8 mouse cellular contexts compared by ENCODE assay signal in the genomic region with DNA sequence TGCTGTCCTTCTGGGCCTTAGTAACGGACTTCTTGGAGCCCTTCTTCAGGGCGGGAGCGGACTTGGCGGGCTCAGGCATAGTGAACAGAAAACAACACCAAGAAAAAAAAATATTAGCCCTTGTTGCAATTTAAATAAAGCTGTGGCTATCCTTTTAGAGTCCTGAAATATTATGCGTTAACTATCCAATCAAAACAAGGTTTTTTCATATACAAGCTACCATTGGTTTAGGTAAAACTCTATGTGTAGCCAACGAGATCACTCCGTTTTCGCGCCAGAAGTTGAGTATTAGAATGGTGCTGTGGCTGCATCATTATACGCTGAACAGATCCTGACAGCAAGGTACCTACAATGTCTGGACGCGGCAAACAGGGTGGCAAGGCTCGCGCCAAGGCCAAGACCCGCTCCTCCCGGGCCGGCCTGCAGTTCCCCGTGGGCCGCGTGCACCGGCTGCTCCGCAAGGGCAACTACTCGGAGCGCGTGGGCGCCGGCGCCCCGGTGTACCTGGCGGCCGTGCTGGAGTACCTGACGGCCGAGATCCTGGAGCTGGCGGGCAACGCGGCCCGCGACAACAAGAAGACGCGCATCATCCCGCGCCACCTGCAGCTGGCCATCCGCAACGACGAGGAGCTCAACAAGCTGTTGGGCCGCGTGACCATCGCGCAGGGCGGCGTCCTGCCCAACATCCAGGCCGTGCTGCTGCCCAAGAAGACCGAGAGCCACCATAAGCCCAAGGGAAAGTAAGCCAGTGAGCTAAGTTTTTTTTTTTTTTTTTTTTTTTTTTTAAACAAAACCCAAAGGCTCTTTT. TPM values are rescaled to one million over a fixed set of nuclear protein-coding genes. Genes with fewer than 3 reads are reported as not detected.
DNase-seq lines count a peak whose midpoint lies in the region; ATAC-seq lines count a peak whose summit lies in the region.
"Not testable (repeated sequence)": the region's sequence is repeated elsewhere in the genome, so short reads cannot be mapped to it uniquely, and the experiment has no call there.

Gene Hist1h2af, plus strand, starts transcription at position 347 of the 808 bp plus-strand sequence.

- H3K27me3 ChIP-seq in hindbrain, embryonic 13.5 days; lung, embryonic 16.5 days (ENCODE audit: control insufficient read depth, insufficient read depth, low read depth, low read length): not testable (repeated sequence)

- H3K9ac ChIP-seq in hindbrain, embryonic 13.5 days: peak within 1 kb of the TSS; percentile 60
- H3K9ac ChIP-seq in lung, embryonic 16.5 days (ENCODE audit: low read length): peak within 1 kb of the TSS; percentile 73

- not testable (repeated sequence) for H3K36me3 ChIP-seq in hindbrain, embryonic 13.5 days; lung, embryonic 16.5 days (ENCODE audit: control insufficient read depth, insufficient read depth, low read length)

- H3K4me3 ChIP-seq in hindbrain, embryonic 13.5 days: peak within 1 kb of the TSS; percentile 51
- H3K4me3 ChIP-seq in lung, embryonic 16.5 days (ENCODE audit: low read length): peak within 1 kb of the TSS; percentile 52

- H3K4me1 ChIP-seq in hindbrain, embryonic 13.5 days (replicated peaks): peaks cover 44% of the 10 kb centered on the region
- H3K4me1 ChIP-seq in lung, embryonic 16.5 days (replicated peaks; ENCODE audit: control insufficient read depth, insufficient read depth, low read length): peaks cover 23% of the 10 kb centered on the region

- ATAC-seq in hindbrain, embryonic 13.5 days (ENCODE audit: low FRiP score): 0 out of 2 replicates have a peak, but pooled peaks have one; percentile 23
- ATAC-seq in lung, embryonic 16.5 days (ENCODE audit: low read depth): peak; percentile 51
- ATAC-seq in neutrophil, adult 5-6 weeks (ENCODE audit: extremely low read depth, insufficient number of reproducible peaks, low FRiP score, poor library complexity, severe bottlenecking): peak; percentile 41; the same call in 1 of the 2 replicates

- peak; percentile 87 for DNase-seq in NIH3T3 (ENCODE audit: low read depth)
- DNase-seq in cerebellum, postnatal 10 days: peak; percentile 84 to 85
- DNase-seq in frontal cortex, postnatal 10 days (ENCODE audit: low spot score in 2 of 2): peak; percentile 61 to 64
- peak; percentile 57 to 67 for DNase-seq in layer of hippocampus, postnatal 10 days (ENCODE audit: low spot score in 2 of 2)
- peak; percentile 87 for DNase-seq in thymus, postnatal 0 days (ENCODE audit: low spot score)

- peak within 1 kb of the TSS; percentile 96 for H3K27ac ChIP-seq in hindbrain, embryonic 13.5 days
- H3K27ac ChIP-seq in lung, embryonic 16.5 days (ENCODE audit: low read length): peak within 1 kb of the TSS; percentile 97

- peak within 1 kb of the TSS; percentile 74 for H3K4me2 ChIP-seq in hindbrain, embryonic 13.5 days
- H3K4me2 ChIP-seq in lung, embryonic 16.5 days (ENCODE audit: low read depth, low read length): peak within 1 kb of the TSS; percentile 58

- under 1% methylated on average over 26 of the region's 53 CpGs for WGBS in hindbrain, embryonic 13.5 days
- WGBS in lung, embryonic 16.5 days: 0% methylated on average over 22 of the region's 53 CpGs

- not testable (repeated sequence) for H3K9me3 ChIP-seq in hindbrain, embryonic 13.5 days; lung, embryonic 16.5 days (ENCODE audit: control insufficient read depth, low read length)

RNA-seq across cellular contexts. Expression of gene Hist1h2af, which starts in this region (rescaled TPM):
- polyA plus RNA-seq in hindbrain, embryonic 13.5 days (2015; fragmentation: Nextera tagmentation; extraction: Ambion mirVana): 2.4 TPM in 1 of 2 replicates, not detected in the other
- 10 to 100 TPM; 45.7 to 51.3 TPM for total RNA-seq in layer of hippocampus, postnatal 10 days (2021)
- polyA plus RNA-seq in lung, embryonic 16.5 days (2015; fragmentation: Nextera tagmentation; extraction: Ambion mirVana): 7.1 and 8.0 TPM in 2 replicates
- 3.5 and 5.0 TPM in 2 replicates for total RNA-seq in neutrophil, adult 5-6 weeks (2017)
- polyA plus RNA-seq in thymus, postnatal 0 days (2015; fragmentation: Nextera tagmentation; extraction: Ambion mirVana): 32.3 and 49.5 TPM in 2 replicates

Comparison
In these comparisons a context has a peak if more than half of its experiments do, and no peak if none do; other contexts are left out.
1. Peak in every context shown above with its lines: DNase-seq, ATAC-seq, H3K4me3 ChIP-seq and H3K27ac ChIP-seq.